In genomic region chr15:26687729-26688128, GRCm38 (mm10) we compare ENCODE assay signal across 28 mouse cellular contexts.
DNase-seq lines count a peak whose midpoint lies in the region; ATAC-seq and TF ChIP-seq lines count a peak whose summit lies in the region.
"Had no signal": no experiment of that assay in that cellular context is flagged by ENCODE, and none has a peak within 500 bp of the region (broad histone marks: within the 10 kb centered on the region; RNA-seq: fewer than 3 reads in every experiment).

No protein-coding gene starts in this region.

- no peaks in the 10 kb centered on the region for H3K27me3 ChIP-seq in forebrain, embryonic 16.5 days (replicated peaks; ENCODE audit: control insufficient read depth, insufficient read depth, low read length)
- no peaks in the 10 kb centered on the region for H3K27me3 ChIP-seq in forebrain, embryonic 12.5 days
- H3K27me3 ChIP-seq in midbrain, embryonic 12.5 days = no peaks in the 10 kb centered on the region
- H3K27me3 ChIP-seq in midbrain, embryonic 10.5 days (ENCODE audit: low read depth, poor library complexity, severe bottlenecking) = no peaks in the 10 kb centered on the region
- no peaks in the 10 kb centered on the region for H3K27me3 ChIP-seq in hindbrain, embryonic 16.5 days (replicated peaks; ENCODE audit: control insufficient read depth, insufficient read depth, low read length)
- H3K27me3 ChIP-seq: embryonic facial prominence, embryonic 12.5 days; limb, embryonic 15.5 days; liver, embryonic 13.5 days; Patski had no signal

- no peak for DNase-seq in midbrain, embryonic 10.5 days (ENCODE audit: low spot score)
- DNase-seq in brain, embryonic 14.5 days (ENCODE audit: low read depth) = peak; percentile 47
- DNase-seq in gastrocnemius, postnatal 10 days = no peak
- DNase-seq: adrenal gland, postnatal 10 days; cerebellum, adult 11-12 months; cerebellum, adult 9-11 months; embryo, embryonic 11 days; gastrocnemius, postnatal 36 days; heart, adult 18-20 months; heart, postnatal 36 days; kidney, adult 11 months; layer of hippocampus, postnatal 36 days; liver, embryonic 13.5 days; lung, adult 18-20 months; lung, postnatal 10 days; thymus, adult 2 months; thymus, postnatal 36 days had no signal

- no peak overlapping the region for H3K4me2 ChIP-seq in forebrain, embryonic 16.5 days (ENCODE audit: low read length)
- no peak overlapping the region for H3K4me2 ChIP-seq in forebrain, embryonic 12.5 days
- no peak overlapping the region for H3K4me2 ChIP-seq in midbrain, embryonic 12.5 days (replicated peaks)
- no peak overlapping the region for H3K4me2 ChIP-seq in hindbrain, embryonic 16.5 days (ENCODE audit: low read length)
- H3K4me2 ChIP-seq: embryonic facial prominence, embryonic 12.5 days; heart, embryonic 11.5 days; limb, embryonic 15.5 days; liver, embryonic 13.5 days had no signal

- no peak for TF ChIP-seq CTCF in brain, embryonic 14.5 days (IDR thresholded peaks at IDR 0.05; ENCODE audit: borderline replicate concordance, extremely low read depth, insufficient read depth, insufficient read length)

- H3K9me3 ChIP-seq in forebrain, embryonic 16.5 days (ENCODE audit: control insufficient read depth, low read length) = no peaks in the 10 kb centered on the region
- no peaks in the 10 kb centered on the region for H3K9me3 ChIP-seq in forebrain, embryonic 12.5 days
- no peaks in the 10 kb centered on the region for H3K9me3 ChIP-seq in midbrain, embryonic 12.5 days
- no peaks in the 10 kb centered on the region for H3K9me3 ChIP-seq in midbrain, embryonic 10.5 days (replicated peaks)
- no peaks in the 10 kb centered on the region for H3K9me3 ChIP-seq in hindbrain, embryonic 16.5 days (ENCODE audit: control insufficient read depth, low read length)
- H3K9me3 ChIP-seq: embryonic facial prominence, embryonic 12.5 days; limb, embryonic 10.5 days; limb, embryonic 15.5 days; liver, embryonic 13.5 days had no signal

- 0 out of 2 replicates have a peak, but pooled peaks have one; percentile 20 for ATAC-seq in forebrain, embryonic 16.5 days
- no peak for ATAC-seq in forebrain, embryonic 12.5 days (ENCODE audit: low FRiP score)
- 0 out of 2 replicates have a peak, but pooled peaks have one; percentile 19 for ATAC-seq in midbrain, embryonic 12.5 days (ENCODE audit: low FRiP score, low read depth)
- 0 out of 2 replicates have a peak, but pooled peaks have one; percentile 50 for ATAC-seq in hindbrain, embryonic 16.5 days
- ATAC-seq: inflammation-experienced regulatory T-cells, adult 6 months; Patski had no signal

- TF ChIP-seq POLR2A in brain, embryonic 14.5 days (IDR thresholded peaks at IDR 0.05; ENCODE audit: borderline replicate concordance, extremely low read depth, insufficient read depth, insufficient read length, poor library complexity, severe bottlenecking) = no peak

- no peak overlapping the region for H3K27ac ChIP-seq in forebrain, embryonic 16.5 days (ENCODE audit: low read length)
- H3K27ac ChIP-seq in forebrain, embryonic 12.5 days = no peak overlapping the region
- no peak overlapping the region for H3K27ac ChIP-seq in midbrain, embryonic 12.5 days (replicated peaks)
- no peak overlapping the region for H3K27ac ChIP-seq in midbrain, embryonic 10.5 days (replicated peaks)
- H3K27ac ChIP-seq in hindbrain, embryonic 16.5 days (ENCODE audit: low read depth, low read length) = no peak overlapping the region
- H3K27ac ChIP-seq: embryonic facial prominence, embryonic 12.5 days; limb, embryonic 10.5 days; limb, embryonic 15.5 days; liver, embryonic 13.5 days; macrophage had no signal

- H3K36me3 ChIP-seq in forebrain, embryonic 16.5 days (ENCODE audit: control insufficient read depth, insufficient read depth) = no peaks in the 10 kb centered on the region
- no peaks in the 10 kb centered on the region for H3K36me3 ChIP-seq in forebrain, embryonic 12.5 days (replicated peaks)
- H3K36me3 ChIP-seq in midbrain, embryonic 12.5 days = no peaks in the 10 kb centered on the region
- no peaks in the 10 kb centered on the region for H3K36me3 ChIP-seq in midbrain, embryonic 10.5 days
- no peaks in the 10 kb centered on the region for H3K36me3 ChIP-seq in hindbrain, embryonic 16.5 days (ENCODE audit: control insufficient read depth, insufficient read depth, low read length)
- H3K36me3 ChIP-seq: embryonic facial prominence, embryonic 12.5 days; limb, embryonic 10.5 days; limb, embryonic 15.5 days; liver, embryonic 13.5 days had no signal

- WGBS in forebrain, embryonic 16.5 days = 39% methylated on average over 7 of the region's 7 CpGs
- 64% methylated on average over 7 of the region's 7 CpGs for WGBS in forebrain, embryonic 12.5 days
- WGBS in midbrain, embryonic 12.5 days = 74% methylated on average over 7 of the region's 7 CpGs
- WGBS in midbrain, embryonic 10.5 days = 82% methylated on average over 7 of the region's 7 CpGs
- WGBS in hindbrain, embryonic 16.5 days = 43% methylated on average over 7 of the region's 7 CpGs

- H3K9ac ChIP-seq in forebrain, embryonic 16.5 days (replicated peaks; ENCODE audit: low read depth, low read length) = no peak overlapping the region
- no peak overlapping the region for H3K9ac ChIP-seq in forebrain, embryonic 12.5 days
- H3K9ac ChIP-seq in midbrain, embryonic 12.5 days (replicated peaks) = no peak overlapping the region
- no peak overlapping the region for H3K9ac ChIP-seq in hindbrain, embryonic 16.5 days (ENCODE audit: low read depth, low read length)
- H3K9ac ChIP-seq: embryonic facial prominence, embryonic 12.5 days; limb, embryonic 15.5 days; liver, embryonic 13.5 days had no signal

- H3K4me3 ChIP-seq in forebrain, embryonic 16.5 days (replicated peaks; ENCODE audit: low read length) = no peak overlapping the region
- no peak overlapping the region for H3K4me3 ChIP-seq in forebrain, embryonic 12.5 days (replicated peaks)
- no peak overlapping the region for H3K4me3 ChIP-seq in midbrain, embryonic 12.5 days
- H3K4me3 ChIP-seq in midbrain, embryonic 10.5 days = no peak overlapping the region
- H3K4me3 ChIP-seq in hindbrain, embryonic 16.5 days (ENCODE audit: low read length) = no peak overlapping the region
- H3K4me3 ChIP-seq: embryonic facial prominence, embryonic 12.5 days; limb, embryonic 10.5 days; limb, embryonic 15.5 days; liver, embryonic 13.5 days had no signal

- H3K4me1 ChIP-seq in forebrain, embryonic 16.5 days (replicated peaks; ENCODE audit: control insufficient read depth, insufficient read depth, low read length) = no peaks in the 10 kb centered on the region
- H3K4me1 ChIP-seq in forebrain, embryonic 12.5 days = peaks cover 3% of the 10 kb centered on the region; the same call in 1 of the 2 replicates
- H3K4me1 ChIP-seq in midbrain, embryonic 12.5 days = 0 out of 2 replicates have a peak, but pooled peaks cover 5% of the 10 kb centered on the region
- 0 out of 2 replicates have a peak, but pooled peaks cover 4% of the 10 kb centered on the region for H3K4me1 ChIP-seq in midbrain, embryonic 10.5 days
- H3K4me1 ChIP-seq in hindbrain, embryonic 16.5 days (ENCODE audit: control insufficient read depth, insufficient read depth, low read depth, low read length) = peaks cover 4% of the 10 kb centered on the region; the same call in 1 of the 2 replicates
- H3K4me1 ChIP-seq: liver, embryonic 13.5 days had no signal
